Mouse (Mus musculus) ES-E14 (cell line): ENCODE data around the gene Hyal2.

ENCODE experiments used
- CHD2 ChIP-seq: IDR thresholded peaks from 2 replicates; pipeline ENCODE4 v1.6.1; 2014; ENCODE audit warnings: mild to moderate bottlenecking, low read depth, low read length, inconsistent platforms
- HCFC1 ChIP-seq: IDR thresholded peaks from 2 replicates; pipeline ENCODE4 v1.6.1; 2012; ENCODE audit warnings: low read length, inconsistent platforms, borderline replicate concordance; ENCODE audit not compliant: insufficient read depth
- MAFK ChIP-seq: IDR thresholded peaks from 2 replicates; pipeline ENCODE4 v1.6.1; 2014; ENCODE audit warnings: mild to moderate bottlenecking, low read depth, low read length, inconsistent platforms; ENCODE audit not compliant: insufficient read depth
- ZC3H11A ChIP-seq: IDR thresholded peaks from 2 replicates; pipeline ENCODE4 v1.6.1; 2012; ENCODE audit warnings: low read depth, mild to moderate bottlenecking, inconsistent platforms, low read length, borderline replicate concordance
- ZNF384 ChIP-seq: IDR thresholded peaks from 2 replicates; pipeline ENCODE4 v1.6.1; 2012; ENCODE audit warnings: low read depth, low read length, inconsistent platforms

- TF ChIP-seq ZNF384 (no peak), ZC3H11A (no peak), MAFK (no peak), HCFC1 (no peak), CHD2 (no peak)
Measured at GRCm38 (mm10) chr9:107544196-107544700, 23.5 kb upstream of the Hyal2 start.
